Mouse (Mus musculus): ENCODE measurements at regions not wholly inside any gene's neighbourhood (a gene's known extent, or its start where the extent isn't known, plus 50 kb on each side); places are given as distances from the start of the nearest gene placed in this dataset.
"Not testable (repeated sequence)": the region's sequence is repeated elsewhere in the genome, so short reads cannot be mapped to it uniquely, and the experiment has no call there.

DNA sequence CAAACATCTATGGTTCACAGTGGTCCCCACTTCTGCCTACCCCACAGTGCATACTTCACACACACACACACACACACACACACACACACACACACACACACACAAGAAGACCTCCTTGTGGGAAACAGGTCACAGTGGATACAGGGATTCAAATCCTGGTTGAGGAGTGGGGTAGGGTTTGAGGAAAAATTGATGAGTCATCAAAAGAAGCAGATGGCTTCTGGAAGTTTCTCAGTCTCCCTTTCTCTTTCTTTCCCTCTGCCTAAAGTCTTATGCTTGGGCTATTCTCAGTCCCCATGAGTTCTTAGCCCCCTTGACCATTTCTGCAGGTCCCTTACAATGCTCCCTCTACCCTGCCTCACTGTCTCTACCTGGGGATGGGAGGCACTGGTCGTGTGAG is 56.4 kb downstream of the Rassf10 start:
- DNase-seq: no peak

DNA sequence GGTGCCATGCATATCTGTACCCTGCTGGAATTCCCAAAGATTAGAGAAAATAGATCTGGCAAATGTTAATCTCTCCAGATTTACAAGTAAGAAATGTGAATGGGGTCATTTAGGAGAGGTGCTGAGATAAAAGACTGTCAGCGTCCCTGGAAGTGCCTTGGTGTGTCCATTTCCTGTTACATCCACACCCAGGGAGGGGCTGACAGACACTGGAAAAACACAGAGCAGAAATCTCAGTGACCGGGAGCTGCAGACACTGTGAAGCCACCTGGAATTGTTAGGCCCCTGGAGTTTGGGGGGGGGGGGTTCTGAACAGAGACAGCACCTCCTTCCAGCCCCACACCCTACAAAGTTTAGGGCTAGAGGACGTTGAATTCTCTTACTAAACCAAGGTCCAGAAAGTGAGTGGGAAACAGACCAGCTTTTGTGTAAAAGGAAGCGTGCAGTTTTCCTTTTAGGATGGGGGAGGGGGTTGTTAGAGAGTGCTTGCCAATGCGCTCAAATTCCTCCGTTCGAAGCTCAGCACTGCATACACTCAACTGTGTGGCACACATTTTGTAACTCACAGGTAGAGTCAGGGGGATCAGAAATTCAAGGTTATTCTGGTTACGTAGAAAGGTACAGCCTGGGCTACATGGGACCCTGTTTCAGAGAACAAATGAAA is 63.5 kb downstream of the Rassf10 start:
- DNase-seq: peak; percentile 21

DNA sequence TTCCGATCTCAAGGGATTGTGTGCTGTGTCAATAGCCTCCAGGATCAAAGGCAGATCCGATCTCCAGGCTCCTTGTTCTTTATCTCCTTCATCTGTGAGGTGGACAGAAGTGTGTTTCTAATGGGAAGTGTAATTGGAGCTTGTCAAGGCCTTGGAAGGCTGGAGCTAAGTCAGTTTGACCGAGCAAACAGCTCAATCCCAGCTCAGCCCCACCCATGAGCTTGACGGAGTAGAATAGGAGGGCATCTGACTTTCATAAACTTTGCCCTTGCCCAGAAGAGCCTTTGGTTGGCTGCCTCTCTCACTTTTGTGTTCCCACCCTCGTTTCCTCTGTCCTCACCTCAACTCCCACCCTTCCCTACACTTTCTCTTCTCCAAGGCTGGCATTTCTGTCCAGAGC is 67.7 kb downstream of the Rassf10 start:
- no peak for DNase-seq

DNA sequence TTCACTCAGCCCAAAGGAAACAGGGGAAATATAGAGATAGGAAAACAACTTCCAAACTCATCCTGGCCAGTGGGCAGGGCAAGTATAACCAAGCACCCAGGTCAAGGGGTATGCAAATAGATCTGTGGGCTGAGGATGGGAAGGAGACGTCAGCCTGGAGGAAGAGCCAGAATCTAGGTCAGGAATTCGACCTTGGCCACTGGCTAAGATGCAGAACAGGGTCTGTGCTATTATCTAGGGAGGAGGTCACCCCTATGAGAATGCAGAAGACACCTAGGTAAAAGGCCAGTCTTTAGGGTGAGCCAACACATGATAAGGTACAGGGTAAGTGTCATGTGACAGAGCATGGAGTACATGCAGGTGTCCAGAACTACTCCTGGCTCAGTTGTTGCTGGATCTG is 68.8 kb downstream of the Rassf10 start:
- DNase-seq: no peak

DNA sequence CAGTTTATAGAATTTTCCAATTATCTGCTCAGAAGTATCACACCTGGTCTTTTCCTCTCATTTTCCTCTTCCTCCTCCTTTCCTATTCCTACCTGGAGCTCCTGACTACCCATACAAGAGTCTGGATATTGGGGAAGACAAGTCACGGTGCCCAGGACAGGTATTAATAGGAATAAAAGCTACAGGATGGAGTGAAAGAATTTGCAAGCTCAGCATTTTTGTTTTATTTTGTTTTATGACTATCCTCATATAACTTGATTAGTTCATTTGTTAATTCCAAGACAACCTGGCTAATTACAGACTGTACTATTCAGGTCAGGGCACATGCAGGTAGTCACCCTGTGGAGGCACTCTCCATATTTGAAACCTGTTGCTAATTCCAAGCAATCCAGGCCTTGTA is 72.0 kb downstream of the Rassf10 start:
- no peak for DNase-seq

DNA sequence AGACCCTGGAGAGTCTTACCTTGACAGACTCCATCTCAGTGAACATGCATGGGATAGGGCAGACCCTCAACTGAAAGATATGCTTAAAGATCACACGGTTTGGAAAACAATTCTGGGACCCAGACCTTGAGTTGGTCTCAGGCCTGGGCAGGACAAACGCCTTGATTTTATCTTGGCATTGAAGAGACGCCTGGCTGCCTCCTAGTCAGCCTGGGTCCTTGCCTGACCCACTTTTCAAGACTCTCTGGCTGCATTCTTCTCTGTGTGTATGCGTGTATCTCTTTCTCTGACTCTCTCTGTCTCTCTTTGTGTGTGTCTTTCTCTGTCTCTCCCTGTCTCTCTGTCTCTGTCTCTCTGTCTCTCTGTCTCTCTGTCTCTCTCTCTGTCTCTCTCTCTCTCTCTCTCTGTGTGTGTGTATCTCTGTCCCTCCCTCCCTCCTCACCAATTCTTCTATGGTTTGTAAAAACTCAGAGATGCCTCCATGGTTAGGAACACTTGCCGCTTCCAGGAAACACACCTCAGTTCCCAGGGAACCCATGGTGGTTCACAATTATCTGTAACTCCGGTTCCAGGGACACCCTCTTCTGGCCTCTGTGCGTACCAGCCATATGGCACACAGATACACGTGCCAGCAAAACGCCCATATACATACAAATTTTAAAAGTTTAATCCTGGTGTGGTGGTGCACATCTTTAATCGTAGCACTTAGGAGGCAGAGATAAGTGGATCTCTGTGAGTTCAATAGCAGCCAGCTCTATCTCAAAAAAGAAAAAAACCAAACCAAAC is 72.7 kb downstream of the Rassf10 start:
- no peak for DNase-seq

DNA sequence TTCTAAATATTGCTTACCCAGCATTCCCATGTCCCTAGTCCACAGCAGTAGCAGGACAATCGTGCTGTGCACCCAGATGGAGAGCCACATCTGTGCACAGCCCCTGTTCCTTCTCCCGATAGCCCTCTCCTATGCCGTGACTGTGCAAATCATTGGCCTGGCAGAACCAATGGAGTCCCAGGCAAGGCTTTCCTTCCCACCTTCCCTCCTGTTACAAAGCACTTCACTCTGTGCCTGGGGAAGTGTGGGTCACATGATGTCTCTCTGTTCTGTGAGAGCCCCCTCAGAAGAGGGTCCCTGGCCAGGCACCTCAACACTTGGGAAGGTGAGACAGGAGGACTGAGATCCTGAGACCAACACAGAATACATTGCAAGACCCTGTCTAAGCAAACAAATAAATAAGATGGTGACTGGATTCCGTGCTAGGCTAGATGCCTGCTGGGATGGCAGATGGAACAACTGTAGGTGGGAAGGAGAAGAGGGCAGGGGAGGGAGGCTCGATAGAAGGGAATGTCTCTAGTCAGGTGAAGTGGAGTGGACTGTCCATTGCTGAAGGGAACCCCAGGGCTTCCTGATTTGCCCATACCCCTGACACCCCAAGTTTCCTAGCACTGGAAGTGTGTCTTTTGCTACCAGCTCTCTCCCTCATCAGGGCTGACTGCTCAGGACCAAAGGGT is 73.5 kb downstream of the Rassf10 start:
- no peak for DNase-seq

DNA sequence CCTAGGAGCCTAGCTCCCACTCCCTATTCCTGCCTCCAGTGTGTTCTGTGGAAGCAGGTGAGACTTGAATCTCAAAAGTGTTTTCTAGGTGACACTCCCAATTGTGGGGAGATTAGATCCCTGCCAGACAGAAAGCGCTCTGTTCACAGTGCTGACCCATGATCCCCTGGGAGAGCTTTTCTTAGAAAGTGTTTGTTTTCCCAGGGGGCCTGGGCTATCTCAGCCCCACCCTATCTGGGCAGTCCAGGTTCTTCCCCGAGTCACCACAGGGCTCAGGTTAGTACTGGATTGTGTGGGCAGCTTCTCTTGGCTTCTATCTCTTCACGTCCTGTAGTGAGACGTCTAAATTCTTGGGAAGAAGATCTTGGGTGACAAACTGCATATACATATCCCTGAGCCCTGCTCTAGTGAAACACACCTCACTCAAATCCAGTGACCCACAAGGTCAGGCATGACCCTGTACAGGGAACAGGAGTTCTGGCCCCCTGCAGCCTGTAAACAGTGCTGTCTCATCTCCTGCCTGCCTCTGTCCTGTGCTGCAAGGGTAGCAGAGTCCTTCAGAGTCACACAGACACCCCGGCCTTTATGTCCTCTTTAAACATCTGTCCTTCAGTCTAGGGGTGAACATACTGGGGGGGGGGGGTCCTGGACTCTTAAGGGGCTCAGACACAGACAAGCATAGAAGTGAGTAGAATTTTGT is 76.4 kb downstream of the Rassf10 start:
- DNase-seq: no peak

DNA sequence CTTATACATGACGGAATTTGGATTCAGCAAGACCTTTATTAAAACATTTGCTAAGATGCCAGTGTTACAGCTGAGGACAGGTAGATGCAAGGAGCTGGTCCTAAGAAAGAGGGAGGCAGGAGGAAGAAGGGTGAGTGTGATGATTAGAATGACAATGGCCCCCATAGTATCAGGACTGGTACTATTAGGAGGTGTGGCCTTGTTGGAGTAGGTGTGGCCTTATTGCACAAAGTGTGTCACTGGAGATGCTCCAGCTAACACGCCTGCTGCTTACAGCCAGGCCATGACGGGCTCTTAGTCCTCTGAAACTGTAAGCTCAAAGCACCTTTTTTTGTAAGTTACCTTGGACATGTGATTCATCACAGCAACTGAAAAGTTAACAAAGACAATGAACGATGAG is 82.0 kb downstream of the Rassf10 start:
- no peak for DNase-seq

DNA sequence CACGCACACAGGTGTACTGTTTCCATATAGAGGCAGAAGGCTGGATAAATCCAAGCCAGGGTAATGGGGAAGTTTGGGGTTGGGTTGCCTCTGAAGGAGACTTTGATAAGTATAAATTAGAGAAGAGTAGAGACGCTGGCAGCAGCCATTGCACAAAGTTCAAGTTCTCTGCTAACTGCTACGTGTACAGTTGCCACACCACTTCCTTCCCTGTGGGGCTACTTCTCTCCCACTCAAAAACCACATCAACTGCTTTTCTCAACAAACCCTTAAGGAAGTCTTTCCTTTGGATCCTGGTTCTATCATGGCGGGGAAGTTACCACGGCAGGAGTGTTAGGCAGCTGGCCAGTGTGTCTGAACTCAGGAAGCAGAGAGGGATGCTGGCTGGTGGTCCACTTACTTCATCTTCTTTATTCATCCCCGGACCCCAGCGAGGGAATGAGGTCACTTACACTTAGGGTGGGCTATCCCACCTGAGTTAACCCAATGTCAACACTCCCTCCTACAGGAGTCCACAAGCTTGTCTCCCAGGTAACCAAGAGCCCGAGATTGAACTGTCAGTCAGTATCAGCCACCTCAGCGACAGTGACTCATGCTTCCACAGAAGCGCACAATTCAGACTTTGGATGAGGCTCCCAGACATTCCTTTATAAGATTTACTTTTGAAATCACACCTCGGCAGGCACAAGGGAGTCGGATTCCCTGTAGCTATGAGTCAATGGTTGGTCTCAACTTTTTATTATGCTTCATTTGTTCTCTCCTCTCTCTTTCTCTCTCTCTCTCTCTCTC is 84.3 kb downstream of the Rassf10 start:
- DNase-seq: no peak

DNA sequence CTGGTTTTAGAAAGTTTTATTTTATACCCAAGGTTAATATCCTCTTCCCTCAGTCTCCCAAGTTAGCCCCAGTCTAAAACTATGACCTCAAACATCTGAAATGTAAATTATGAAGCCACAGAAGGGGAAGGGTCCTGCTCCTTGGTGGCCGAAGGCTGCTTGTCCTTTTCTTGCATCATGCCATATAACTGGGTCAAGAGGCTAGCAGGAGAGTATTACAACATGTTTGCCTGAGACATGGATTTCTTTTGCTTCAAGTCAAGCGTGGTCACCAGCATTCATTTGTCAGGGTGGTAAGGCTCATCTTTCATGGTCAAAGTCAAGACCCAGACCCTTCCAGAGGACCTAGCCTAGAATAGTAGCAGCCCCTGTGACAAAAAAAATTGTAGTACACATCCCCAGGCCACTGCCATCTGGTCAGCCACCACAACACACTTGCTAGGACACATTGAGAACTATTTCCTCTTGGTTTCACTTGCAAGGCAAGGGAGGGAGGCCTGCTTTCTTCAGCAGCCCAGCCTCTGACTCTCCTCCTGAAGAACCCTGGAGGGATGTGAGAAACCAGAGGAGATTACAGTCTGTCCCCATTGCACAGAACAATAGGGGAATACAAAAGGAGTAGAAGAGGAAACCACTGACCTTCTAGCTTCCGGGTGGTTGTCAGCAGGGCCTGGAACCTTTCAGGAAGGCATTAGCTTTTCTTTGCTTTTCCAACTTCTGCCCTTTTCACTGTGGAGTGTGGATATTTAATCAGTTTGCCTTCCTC is 85.3 kb downstream of the Rassf10 start:
- DNase-seq: no peak

DNA sequence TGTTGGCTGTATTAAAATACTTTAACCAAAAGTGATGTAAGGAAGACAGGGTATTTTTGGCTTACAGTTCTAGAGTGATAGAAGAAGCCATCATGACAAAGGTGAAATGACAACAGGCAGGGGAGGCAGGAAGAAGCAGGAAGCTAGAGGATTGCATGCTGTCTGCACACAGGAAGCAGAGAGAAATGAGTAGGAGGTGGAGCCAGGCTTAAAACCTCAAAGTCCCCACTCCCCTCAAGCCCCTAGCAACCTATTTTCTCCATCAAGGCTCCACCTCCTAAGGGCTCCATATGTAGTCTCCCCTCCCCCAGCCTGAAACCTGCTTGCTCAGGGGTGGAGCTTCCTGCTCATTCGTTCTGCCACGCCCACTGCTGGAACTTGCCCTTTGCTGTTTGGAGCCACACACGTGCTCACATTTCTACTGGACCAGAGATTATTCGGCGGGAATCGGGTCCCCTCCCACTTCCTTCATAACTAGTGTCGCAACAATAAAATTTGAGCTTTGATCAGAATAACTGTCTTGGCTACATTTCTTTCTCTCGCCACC is 91.9 kb downstream of the Rassf10 start:
- not testable (repeated sequence) for DNase-seq

DNA sequence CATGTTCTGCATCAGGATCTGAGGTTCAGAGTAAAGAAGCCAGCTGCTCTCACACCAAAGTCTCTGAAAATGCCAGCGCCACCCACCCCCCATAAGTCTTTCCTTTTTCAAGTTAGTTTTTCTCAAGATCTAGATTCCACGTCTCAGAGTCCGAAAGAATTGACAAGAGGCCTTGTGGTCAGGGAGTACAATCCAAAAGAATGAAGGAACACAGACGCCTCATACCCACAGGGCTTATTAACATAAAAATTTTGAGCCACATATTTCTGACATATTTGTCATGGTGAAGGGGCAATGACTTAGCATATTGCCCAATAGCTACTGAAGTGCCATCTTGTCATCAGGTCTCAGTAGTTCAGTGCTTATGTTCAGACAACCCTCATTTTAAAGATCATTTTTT is 92.6 kb downstream of the Rassf10 start:
- DNase-seq: no peak

DNA sequence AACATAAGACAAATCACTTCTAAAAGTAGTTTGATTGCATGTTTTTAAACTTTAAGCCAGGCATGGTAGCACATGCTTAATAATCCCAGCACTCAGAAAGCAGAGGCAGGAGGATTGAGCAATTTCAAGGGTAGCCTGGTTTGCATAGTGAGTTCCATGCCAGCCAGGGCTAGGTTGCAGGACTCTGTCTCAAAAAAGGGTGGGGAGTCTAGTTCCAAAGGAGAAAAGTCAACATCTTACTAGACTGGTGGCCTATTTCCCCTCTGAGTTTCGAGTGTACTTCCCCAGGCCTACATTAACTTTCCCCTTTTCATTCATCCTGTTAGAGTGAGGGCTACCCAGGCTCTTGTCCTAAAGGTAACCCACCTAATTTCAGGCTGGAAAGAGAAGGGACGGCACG is 93.8 kb downstream of the Rassf10 start:
- no peak for DNase-seq

DNA sequence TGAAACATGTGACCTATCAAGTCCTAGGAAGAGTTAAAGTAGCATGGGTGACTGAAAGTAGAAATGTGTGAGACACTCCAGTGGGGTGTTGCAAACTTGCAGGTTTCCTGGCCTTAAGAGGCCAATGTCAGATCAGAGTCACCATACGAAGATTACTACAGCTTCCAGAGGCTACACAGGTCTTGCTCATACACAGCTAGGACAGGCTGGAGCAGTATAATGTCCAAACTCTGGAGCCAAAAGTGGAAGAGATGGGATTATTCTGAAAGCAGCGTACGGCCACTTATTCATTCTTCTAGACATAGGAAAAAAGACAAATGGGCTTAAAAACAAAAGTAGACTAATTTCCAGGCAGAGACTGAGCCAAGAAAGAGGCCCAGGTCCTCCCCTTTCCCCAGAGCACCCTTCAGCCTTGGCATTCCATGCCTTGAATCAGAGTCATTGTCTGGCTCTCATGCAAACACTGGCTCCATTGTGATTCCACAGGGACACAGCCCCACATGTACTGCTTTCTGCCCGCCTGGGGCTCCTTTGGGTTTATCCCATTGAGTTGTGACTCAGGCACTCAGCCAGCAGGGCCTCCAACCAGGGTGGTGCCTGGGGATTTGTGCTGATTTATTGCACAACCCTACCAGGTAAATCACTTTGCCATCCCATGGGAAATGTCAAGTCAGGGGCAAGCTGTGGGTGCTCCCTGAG is 94.5 kb downstream of the Rassf10 start:
- peak; percentile 10 for DNase-seq

DNA sequence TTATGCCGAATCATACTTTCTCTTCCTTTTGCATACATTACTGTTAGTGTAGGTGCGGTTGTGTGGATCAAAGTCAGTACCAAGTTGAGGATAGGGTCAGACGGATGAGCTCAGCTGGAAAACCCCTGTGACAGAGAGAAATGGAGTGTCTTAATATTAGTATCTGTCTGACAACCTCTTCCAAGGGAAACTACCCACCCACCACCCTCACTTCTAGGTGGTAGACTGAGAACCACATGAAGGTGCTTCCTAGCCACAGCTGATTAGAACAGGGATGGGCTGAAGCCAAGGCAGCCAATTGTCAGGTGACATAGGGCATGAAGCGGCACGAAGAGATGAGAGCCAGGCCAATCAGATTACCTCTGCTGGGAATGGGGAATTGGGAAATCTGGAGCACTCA is 95.7 kb downstream of the Rassf10 start:
- no peak for DNase-seq

DNA sequence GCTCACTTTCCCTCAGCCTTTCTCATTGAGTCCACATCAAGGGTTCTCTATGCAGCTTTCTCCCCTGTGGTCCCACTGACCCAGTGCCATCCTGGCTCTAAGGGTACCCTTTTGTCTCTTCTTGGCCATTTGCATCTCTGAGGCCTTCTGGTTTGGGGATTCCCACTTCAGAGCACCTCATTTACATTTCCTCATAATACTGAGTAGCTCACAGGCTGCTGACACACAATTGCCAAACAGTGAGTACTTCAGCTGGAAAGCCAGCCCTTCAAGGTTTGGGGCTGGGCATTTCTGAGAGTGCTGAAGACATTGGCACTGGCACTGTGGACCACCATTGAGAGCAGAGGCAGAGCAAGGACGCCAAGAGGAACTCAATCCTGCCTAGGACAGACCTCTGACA is 99.2 kb downstream of the Rassf10 start:
- DNase-seq: no peak

DNA sequence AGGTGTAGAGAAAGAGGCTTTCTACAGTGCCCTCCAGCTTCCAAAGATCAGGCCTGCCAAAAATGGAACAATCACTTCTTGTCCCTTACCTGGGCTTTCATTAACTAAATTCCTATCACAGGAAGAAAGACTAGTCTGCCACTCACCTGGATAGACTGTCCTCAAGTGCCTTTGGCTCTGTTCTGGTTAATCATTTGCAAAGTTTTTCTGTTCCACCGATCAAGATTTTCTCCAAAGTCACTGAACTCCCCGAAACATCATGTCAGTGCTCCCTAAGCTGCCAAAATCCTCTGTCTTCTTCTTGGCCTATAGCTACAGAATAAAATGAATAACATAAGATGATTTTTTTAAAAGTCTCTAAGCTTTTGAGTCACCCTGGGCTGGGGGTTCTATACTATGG is 102.7 kb downstream of the Rassf10 start:
- DNase-seq: peak; percentile 19

DNA sequence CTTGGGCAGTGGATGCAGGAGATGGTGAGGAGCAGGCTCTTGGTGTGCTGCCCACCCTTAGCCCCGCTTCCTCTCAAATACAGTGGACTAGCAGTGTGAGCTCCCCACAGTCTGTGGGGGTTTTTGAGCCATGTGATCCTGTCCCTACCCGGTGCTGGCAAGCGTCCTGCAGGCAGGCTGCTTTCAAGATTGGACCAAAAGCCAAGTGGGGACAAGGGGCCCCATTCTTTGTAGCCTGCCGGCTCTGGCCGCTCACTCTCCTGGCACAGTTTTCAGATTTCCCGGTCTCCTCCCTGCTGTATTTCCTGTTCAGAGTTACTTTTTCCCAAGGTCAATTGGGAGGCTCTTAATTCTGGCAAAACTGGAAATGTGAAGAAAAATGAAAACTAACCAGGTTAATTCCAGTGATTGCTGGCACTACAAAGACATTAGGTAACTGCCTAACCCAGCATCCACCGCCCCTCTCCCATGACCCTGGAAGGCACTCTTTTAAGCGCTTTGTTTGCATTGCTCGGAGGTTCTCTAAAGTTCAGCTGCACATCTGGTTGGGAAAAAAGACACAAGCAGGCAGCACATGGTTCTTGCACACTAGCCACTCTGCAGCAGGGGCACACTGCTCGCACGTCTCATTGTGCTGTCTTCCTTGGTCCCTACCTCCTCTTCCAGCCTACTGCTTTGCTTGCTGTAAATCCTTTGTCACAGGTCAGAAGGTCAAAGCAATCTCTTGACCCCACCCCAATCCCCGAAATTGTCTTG is 105.6 kb downstream of the Rassf10 start:
- DNase-seq: peak; percentile 64

DNA sequence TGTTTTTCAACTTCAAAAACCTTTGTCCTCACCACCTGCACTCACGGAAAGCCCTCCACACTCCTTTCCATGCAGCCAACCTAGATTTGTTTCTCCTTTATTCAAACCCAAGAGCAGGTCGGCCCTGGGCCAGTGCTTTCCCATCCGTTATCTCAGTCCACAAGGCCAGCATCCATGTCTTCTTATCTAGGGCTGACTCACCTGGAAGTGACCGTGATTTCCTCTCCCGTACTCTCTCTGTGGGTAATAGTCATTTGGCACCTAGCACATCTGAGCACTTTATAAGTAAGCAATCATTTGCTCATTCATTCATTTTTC is 106.2 kb downstream of the Rassf10 start:
- no peak for DNase-seq

Data from kidney, postnatal 14 days (tissue).